Mouse (Mus musculus) left cerebral cortex, postnatal 4 days (tissue): Measurements from ENCODE around the gene Gm20388. TPM values are rescaled to one million over a fixed set of nuclear protein-coding genes. Genes with fewer than 3 reads are reported as not detected.

ENCODE experiments used
- DNase-seq: peaks from one replicate; pipeline ENCODE4 v3.0.0-alpha.2; 2022
- intact Hi-C: fragments of 180-260 bp; cut with DNase I; formaldehyde crosslinking; loops from one replicate; pipeline ENCODE4 v1.15.1; 2025
- total RNA-seq, 2 experiments: library from RNA; stranded (reverse); gene quantifications; 2 replicates each; pipeline ENCODE4 v1.2.3; 2021

The Gm20388 gene
- total RNA-seq, 2 experiments from 2014 or later, result 6.5 to 12.8 TPM

- DNase-seq, result no peak
- intact Hi-C loops, result no loop called here
Observed at GRCm38 (mm10) chr8:121678696-121679095, 1768.1 kb downstream of the Gm20388 start.

- no peak for DNase-seq
- intact Hi-C loops, result no loop called here
Observed at GRCm38 (mm10) chr8:121680896-121681295, 1770.3 kb downstream of the Gm20388 start.

DNA sequence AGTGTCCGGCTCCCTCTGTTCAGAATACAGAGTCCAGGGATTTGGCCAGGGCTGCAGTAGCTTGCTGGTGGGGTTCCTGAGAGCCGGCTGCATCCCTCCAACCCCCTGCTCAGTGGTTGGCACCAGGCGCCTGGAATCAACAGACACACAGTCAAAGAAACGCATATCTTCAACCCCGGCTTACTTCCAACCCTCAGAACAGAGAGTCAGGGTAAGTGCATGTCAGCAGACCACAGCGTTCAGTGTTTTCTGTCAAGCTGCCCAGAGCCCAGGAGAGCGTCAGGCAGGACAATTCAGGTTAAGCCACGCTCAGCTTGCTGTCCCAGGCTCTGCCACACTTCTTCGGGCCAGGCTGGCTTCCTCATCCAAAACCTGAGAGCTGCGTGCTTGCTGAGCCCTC, 1770.8 kb downstream of the Gm20388 start:
- intact Hi-C loops, result no loop called here

GRCm38 (mm10) chr8:121683083-121683832, 1772.6 kb downstream of the Gm20388 start:
- intact Hi-C loops, result no loop called here

More for the DNA sequence above, 1770.8 kb downstream of the Gm20388 start:
- peak; percentile 37 for DNase-seq

DNA sequence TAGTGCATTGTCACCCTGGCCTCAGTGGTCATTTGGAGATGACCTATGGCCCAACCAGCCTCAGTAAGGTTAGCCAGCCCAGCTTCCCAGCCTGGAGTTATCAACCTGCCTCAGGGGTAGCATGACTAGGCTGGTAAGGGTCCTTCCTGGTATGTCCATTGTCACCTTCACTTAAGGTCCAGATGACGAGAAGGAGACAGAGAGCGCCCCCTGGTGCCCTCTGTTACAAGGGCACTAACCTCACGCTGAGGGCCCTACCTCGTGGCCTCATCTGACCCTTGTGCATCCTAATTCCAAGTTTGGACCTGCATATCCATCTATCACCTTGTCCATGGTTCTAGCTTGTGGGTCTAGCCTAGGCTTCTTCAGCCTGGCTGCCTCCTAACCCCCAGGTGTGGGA, 1774.8 kb downstream of the Gm20388 start:
- DNase-seq, result peak; percentile 59
- intact Hi-C loops, result no loop called here

More at GRCm38 (mm10) chr8:121683083-121683832, 1772.6 kb downstream of the Gm20388 start:
- no peak for DNase-seq

DNA sequence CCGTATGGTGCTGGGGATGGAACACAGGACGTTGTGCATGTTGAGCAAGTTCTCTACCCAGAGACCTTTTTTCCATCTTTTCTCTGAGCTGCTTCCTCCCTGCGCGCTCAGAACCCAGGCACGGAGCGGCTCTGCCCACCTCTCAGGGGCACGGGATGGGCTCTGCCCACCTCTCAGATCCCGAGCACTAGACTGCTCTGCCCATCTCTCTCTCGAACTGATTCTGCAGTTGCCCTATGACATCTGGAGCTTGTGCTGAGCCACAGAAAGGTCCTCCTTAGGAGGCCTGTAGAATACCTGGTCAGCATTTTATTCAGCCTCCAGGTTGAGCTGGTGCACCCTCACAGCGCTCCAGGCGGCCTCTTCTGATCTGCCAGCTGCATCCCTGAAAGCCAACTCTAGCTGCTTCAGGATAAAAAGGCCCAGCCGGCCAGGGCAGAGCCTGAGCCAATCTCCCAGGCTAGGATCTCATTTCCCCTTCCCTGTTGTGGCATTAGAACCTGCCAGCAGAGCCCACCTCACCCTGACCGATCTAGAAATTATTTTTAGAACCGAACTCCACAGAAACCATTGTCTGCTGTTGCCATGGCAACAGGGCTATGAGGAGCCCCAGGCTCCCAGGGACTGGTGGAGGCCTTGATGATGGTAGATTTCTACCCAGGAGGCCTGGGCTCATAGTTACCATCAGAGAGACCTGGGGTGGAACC, 1777.0 kb downstream of the Gm20388 start:
- DNase-seq, result peak; percentile 31
- intact Hi-C loops, result no loop called here

DNA sequence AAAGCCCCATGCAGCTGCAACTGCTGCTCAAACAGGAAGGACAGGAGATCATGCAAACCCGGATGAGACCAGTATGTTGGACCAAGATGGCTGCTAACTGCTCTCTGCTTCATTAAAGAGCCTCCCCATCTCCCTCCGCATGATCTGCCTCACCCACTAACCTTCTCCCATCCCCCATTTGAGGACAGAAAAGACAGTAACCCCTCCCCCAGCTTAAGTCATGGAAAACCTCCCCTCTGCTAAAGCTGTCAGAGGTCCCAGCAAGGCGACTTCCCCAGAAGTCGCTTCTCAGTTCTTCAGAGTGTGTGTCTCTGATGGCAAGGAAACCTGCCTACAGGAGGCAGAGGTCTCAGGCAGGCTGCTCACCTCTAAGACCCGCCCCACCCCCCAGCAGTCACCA, 1777.9 kb downstream of the Gm20388 start:
- DNase-seq, result no peak
- intact Hi-C loops, result no loop called here

DNA sequence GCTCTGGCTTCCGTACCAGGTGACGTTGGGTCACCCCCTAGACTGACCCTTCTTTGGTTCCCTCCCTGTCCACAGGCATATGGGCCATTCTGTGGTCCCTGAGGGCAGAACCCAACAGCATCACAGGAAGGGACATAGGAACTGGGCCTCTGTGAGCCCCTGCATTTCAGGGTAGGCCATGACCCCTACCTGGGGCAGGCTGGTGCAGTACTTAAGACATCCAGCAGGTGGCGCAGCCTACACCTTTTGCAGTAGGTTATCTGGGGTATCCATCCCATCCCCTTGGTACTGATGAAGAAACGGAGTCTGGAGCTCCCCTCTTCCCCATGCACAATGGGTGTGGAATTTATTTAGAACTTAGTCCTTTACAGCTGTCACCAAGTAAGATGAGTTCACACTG, 1783.8 kb downstream of the Gm20388 start:
- DNase-seq, result peak; percentile 59
- intact Hi-C loops, result no loop called here

DNA sequence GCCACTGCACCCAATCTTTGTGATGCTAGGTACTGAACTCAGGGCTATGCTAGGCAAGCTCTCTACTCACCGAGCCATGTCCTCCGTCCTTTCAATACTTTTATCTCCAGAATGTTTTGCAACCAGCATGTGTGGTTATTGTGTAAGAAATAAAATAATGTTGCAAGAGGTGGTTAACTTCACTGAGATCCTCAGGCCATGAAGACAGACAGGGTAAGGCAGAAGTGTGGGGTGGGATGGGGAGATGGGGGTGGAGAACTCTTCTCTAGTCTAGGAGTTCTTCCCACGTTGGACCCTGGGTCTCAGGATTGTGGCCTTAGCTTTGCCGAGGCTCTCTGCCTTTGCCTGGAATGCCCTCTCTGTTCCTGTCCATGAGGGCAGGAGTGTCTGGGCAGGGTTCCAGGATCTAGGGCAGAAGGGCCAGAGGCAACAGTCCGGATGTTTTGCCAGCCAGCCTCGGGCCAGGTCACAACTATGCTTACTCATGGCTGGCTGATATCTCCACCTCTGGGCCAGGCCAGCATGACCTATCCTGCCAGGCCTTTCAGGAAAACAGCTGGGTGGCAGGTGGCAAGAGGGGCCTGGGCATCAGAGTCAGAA, 1785.0 kb downstream of the Gm20388 start:
- intact Hi-C loops, result no loop called here
- peak; percentile 30 for DNase-seq

- intact Hi-C loops, result no loop called here
Observed at GRCm38 (mm10) chr8:121697735-121698614, 1787.3 kb downstream of the Gm20388 start.

DNA sequence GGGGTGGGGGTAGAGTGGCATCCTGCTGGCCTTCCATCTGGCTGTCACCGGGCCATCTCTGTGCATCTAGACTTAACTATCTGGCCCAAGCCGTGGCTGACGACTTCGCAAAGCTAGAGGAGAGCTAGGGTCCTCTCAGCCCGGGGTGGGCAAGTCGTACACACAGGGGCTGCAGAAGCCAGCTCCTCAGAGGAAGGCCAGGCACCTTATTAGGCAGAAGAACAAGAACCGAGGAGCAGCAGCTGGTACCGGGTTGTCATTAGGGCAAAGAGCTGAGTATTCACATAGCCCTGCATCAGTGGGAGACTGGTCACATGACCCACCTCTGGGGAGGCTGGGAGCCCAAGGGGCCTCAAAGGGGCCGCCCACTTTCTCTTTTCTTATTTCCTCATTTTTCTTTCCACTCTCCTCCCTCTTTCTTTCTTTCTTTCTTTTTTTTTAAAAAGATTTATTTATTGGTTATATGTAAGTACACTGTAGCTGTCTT, 1788.0 kb downstream of the Gm20388 start:
- intact Hi-C loops, result no loop called here
- DNase-seq, result peak; percentile 17

More at GRCm38 (mm10) chr8:121697735-121698614, 1787.3 kb downstream of the Gm20388 start:
- peak; percentile 51 for DNase-seq

- intact Hi-C loops, result no loop called here
- DNase-seq, result peak; percentile 54
Observed at GRCm38 (mm10) chr8:121699936-121700335, 1789.3 kb downstream of the Gm20388 start.

DNA sequence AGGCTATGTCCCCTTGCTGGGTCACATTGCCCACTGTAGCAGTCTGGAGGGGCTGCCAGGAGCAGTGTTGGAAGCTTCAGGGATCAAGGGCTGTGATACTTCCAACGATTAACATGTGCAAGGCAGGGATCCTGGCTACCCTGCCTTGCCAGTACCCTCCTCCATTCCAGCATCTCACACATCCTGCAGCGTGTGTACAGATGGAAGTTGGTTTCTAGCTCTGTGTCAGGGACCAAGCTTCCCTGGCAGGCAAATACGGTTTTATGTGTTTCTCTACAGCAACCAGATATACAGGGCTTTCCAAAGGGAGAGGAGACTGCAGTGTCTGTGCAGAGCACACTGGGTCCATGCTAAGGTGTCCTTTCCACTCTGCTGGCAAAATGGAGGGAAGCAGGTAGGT, 1794.5 kb downstream of the Gm20388 start:
- intact Hi-C loops, result no loop called here
- DNase-seq, result no peak

DNA sequence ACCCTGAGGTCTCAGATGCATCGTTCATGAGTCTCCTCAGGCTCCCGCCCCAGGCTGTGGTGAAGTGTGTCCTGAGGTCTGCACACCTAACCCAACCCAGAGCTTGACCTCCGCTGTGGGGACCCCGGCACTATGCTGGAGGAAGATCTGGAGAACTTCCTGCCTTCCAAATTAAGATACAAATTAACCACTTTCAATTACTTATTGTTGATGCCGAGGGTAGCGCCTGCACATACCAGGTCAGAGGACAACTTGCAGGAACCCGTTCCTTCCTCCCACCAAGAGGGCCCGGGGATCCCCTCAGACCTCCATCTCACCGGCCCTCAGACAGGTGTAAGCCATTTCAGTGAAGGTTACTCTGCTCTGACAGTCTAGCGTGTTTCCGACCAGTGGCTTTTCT, 1796.3 kb downstream of the Gm20388 start:
- intact Hi-C loops, result no loop called here

GRCm38 (mm10) chr8:121708406-121708805, 1797.8 kb downstream of the Gm20388 start:
- intact Hi-C loops, result no loop called here
- no peak for DNase-seq

More for the DNA sequence above, 1796.3 kb downstream of the Gm20388 start:
- no peak for DNase-seq

GRCm38 (mm10) chr8:121717502-121717901, 1806.9 kb downstream of the Gm20388 start:
- intact Hi-C loops, result no loop called here
- no peak for DNase-seq

DNA sequence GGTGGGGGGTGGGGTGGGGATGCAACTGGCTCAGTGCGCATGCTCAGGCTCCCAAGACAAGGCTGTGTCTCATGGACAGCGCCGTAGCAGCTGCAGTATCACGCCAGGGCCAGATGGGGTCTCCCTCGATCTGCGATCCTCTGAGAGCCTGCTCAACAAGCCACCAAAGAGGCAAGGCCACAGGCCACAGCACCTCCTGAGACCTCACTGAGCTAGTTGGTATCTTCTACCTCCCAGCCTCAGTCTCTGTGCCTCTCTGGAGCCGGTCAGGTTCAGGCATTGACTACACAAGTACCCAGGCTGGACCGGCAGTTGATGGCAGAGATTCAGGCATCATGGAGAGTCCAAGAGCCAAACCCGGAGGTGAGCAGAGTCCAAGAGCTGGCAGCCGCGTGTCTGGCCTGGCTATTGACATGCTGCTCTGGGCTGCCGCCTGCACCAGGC, 1807.4 kb downstream of the Gm20388 start:
- peak; percentile 96 for DNase-seq
- intact Hi-C loops, result no loop called here

- intact Hi-C loops, result no loop called here
- no peak for DNase-seq
Observed at GRCm38 (mm10) chr8:121718925-121719324, 1808.3 kb downstream of the Gm20388 start.

DNA sequence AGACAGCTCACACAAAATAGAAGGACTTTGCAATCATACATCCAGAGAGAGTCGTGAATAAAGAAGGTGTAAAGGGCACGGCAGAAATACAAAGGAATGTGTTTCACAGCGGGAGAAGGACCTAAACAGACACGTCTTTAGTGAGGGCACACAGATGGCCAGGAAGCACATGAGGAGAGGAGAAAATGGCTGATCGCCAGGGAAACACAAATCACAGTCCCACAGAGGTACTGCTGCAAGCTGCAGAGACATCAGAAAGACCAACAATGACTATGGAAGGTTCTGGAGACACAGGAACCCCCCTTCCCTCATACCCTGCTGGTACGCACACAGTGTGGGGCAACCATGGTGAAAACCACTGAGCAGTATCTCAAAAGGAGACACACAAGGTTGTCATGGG, 1810.4 kb downstream of the Gm20388 start:
- intact Hi-C loops, result no loop called here
- no peak for DNase-seq

DNA sequence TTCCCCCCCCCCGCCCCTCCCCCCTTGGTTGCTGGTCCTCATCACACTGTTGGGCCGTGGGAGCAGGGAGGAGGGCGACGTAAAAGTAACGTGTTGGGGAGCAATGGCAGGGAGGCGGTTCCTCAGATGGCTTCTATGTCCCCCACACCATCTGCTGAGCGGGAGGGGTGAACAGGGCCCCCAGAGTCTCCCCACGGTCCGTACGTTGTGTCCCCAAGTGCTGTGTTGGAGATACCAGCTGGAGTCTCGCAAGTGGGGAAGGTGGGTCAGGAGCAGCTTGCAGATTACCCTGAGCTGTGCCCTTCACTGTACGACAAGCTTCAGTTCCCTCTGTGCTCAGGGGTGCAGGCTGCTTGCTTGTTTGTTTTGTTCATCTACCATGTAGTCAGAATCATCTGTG, 1813.2 kb downstream of the Gm20388 start:
- intact Hi-C loops, result no loop called here

More for the DNA sequence above, 1813.2 kb downstream of the Gm20388 start:
- DNase-seq, result no peak
